Mouse (Mus musculus) heart, embryonic 16.5 days (tissue): ENCODE measurements at regions not wholly inside any gene's neighbourhood (a gene's known extent, or its start where the extent isn't known, plus 50 kb on each side); places are given as distances from the start of the nearest gene placed in this dataset.

ENCODE experiments used
- ATAC-seq: fragments of 200-750 bp; cut with Nextera tagmentation; replicated peaks from 2 replicates; pipeline ENCODE4 v1.8.0; 2017; ENCODE audit warnings: moderate number of reproducible peaks; ENCODE audit not compliant: insufficient read depth, low FRiP score; ENCODE audit errors: extremely low read depth
- H3K27ac ChIP-seq: fragments of 300-500 bp; sonication (generic); 2 replicates; pipeline ENCODE4 v1.5.1; 2014; ENCODE audit warnings: mild to moderate bottlenecking, low read length, control low read depth, moderate library complexity
- H3K27me3 ChIP-seq: fragments of 300-500 bp; sonication (generic); 2 replicates; pipeline ENCODE4 v1.6.1; 2014; ENCODE audit warnings: low read length, mixed read lengths; ENCODE audit not compliant: control insufficient read depth, insufficient read depth
- H3K36me3 ChIP-seq: fragments of 300-500 bp; sonication (generic); 2 replicates; pipeline ENCODE4 v1.6.1; 2014; ENCODE audit not compliant: control insufficient read depth, insufficient read depth
- H3K4me1 ChIP-seq: fragments of 300-500 bp; sonication (generic); 2 replicates; pipeline ENCODE4 v1.6.1; 2014; ENCODE audit warnings: low read length, mixed read lengths; ENCODE audit not compliant: control insufficient read depth, insufficient read depth
- H3K4me2 ChIP-seq: fragments of 300-500 bp; sonication (generic); 2 replicates; pipeline ENCODE4 v1.6.1; 2014; ENCODE audit warnings: low read depth, mild to moderate bottlenecking, control low read depth, low read length
- H3K4me3 ChIP-seq: fragments of 300-500 bp; sonication (generic); 2 replicates; pipeline ENCODE4 v1.5.1; 2014; ENCODE audit warnings: mild to moderate bottlenecking, control low read depth, low read length
- H3K9ac ChIP-seq: fragments of 300-500 bp; sonication (generic); 2 replicates; pipeline ENCODE4 v1.6.1; 2014; ENCODE audit warnings: low read length, control low read depth
- H3K9me3 ChIP-seq: fragments of 300-500 bp; sonication (generic); replicated peaks from 2 replicates; pipeline ENCODE4 v1.6.1; 2016; ENCODE audit warnings: low read length; ENCODE audit not compliant: control insufficient read depth
- WGBS: fragments of 180-500 bp; shearing (Covaris S2); extraction: QIAGEN DNeasy Blood & Tissue Kit; methylation state at CpG from one replicate; pipeline ENCODE4 v1.1.7; 2014; 5-methylcytosine and 5-hydroxymethylcytosine counted together

GRCm38 (mm10) chr3:57228400-57228799, 73.4 kb downstream of the Tm4sf1 start:
- Histone ChIP-seq H3K27me3 (no peaks in the 10 kb centered on the region), H3K9ac (no peak overlapping the region), H3K4me1 (no peaks in the 10 kb centered on the region), H3K4me2 (no peak overlapping the region), H3K36me3 (no peaks in the 10 kb centered on the region), H3K4me3 (no peak overlapping the region), H3K27ac (no peak overlapping the region), H3K9me3 (no peaks in the 10 kb centered on the region)
- WGBS, result 88% methylated on average over 2 of the region's 2 CpGs
- ATAC-seq, result no peak

DNA sequence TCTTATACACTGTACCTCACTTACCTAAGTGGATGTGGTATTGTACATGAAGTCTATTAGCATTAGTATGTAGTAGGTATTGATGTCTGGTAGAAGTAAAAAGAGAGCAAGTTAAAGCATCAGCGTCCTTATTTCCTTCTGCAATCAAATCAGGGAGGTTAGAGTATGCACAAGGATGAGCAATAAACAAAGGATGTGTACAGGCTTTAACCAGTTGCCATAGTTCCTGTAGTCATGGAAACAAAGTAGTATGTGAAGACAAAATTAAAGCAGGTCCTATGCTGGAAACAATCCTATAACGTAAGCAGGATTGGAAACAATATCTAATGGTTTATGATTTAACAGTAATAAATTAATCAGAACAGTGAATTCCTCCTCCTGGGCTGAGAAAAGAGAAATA, 78.0 kb downstream of the Tm4sf1 start:
- no peaks in the 10 kb centered on the region for H3K9me3 ChIP-seq
- H3K4me2 ChIP-seq, result no peak overlapping the region
- no peaks in the 10 kb centered on the region for H3K36me3 ChIP-seq
- no peaks in the 10 kb centered on the region for H3K4me1 ChIP-seq
- no peak overlapping the region for H3K27ac ChIP-seq
- no peak overlapping the region for H3K9ac ChIP-seq
- no peak overlapping the region for H3K4me3 ChIP-seq
- WGBS, result 79% methylated on average over 2 of the region's 2 CpGs
- no peaks in the 10 kb centered on the region for H3K27me3 ChIP-seq
- no peak for ATAC-seq

DNA sequence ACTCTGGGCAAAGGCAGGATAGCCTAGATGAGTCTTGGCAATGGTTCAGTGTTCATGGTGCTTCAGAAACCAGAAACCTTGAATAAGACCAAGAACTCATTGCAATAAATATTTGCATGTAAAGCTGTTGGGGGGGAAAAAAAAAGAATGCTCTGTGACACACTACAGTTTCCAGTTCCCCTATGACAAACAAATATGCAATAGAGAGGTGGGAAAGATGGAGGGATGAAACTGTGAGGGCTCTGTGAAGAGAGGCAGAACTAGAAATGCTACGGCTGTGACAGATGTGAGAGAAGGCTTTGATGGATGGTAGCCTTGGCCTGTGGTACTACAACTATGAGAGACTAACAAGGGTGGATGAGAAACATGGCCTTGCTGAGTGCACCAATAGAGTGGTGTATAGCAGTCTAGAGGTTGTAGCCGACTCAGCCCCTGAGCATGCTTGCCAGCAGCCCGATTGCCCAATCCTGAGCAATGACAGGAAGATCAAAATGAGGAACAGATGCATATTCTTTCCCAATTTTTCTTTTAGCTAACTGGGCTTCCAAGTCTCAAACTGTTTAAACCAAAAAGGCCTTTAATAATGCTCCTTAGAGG, 79.4 kb downstream of the Tm4sf1 start:
- H3K9me3 ChIP-seq, result no peaks in the 10 kb centered on the region
- no peaks in the 10 kb centered on the region for H3K36me3 ChIP-seq
- no peak overlapping the region for H3K4me3 ChIP-seq
- no peaks in the 10 kb centered on the region for H3K27me3 ChIP-seq
- no peaks in the 10 kb centered on the region for H3K4me1 ChIP-seq
- no peak overlapping the region for H3K4me2 ChIP-seq
- H3K27ac ChIP-seq, result no peak overlapping the region
- no peak for ATAC-seq
- H3K9ac ChIP-seq, result no peak overlapping the region
- 67% methylated on average over 3 of the region's 3 CpGs for WGBS

GRCm38 (mm10) chr3:57218431-57218830, 83.4 kb downstream of the Tm4sf1 start:
- Histone ChIP-seq H3K4me3 (no peak overlapping the region), H3K9me3 (no peaks in the 10 kb centered on the region), H3K9ac (no peak overlapping the region), H3K36me3 (no peaks in the 10 kb centered on the region), H3K27me3 (no peaks in the 10 kb centered on the region), H3K4me2 (no peak overlapping the region), H3K4me1 (no peaks in the 10 kb centered on the region), H3K27ac (no peak overlapping the region)
- ATAC-seq, result no peak
- WGBS, result 58% methylated on average over 3 of the region's 3 CpGs

GRCm38 (mm10) chr3:57204066-57204723, 97.6 kb downstream of the Tm4sf1 start:
- H3K4me3 ChIP-seq, result no peak overlapping the region
- no peaks in the 10 kb centered on the region for H3K9me3 ChIP-seq
- no peaks in the 10 kb centered on the region for H3K27me3 ChIP-seq
- no peaks in the 10 kb centered on the region for H3K4me1 ChIP-seq
- H3K27ac ChIP-seq, result no peak overlapping the region
- H3K36me3 ChIP-seq, result no peaks in the 10 kb centered on the region
- no peak for ATAC-seq
- no peak overlapping the region for H3K4me2 ChIP-seq
- 12% methylated on average over 3 of the region's 3 CpGs for whole genome bisulfite sequencing
- no peak overlapping the region for H3K9ac ChIP-seq

GRCm38 (mm10) chr3:57203418-57203817, 98.4 kb downstream of the Tm4sf1 start:
- no peak overlapping the region for H3K27ac ChIP-seq
- WGBS, result 76% methylated on average over 4 of the region's 4 CpGs
- H3K4me1 ChIP-seq, result no peaks in the 10 kb centered on the region
- H3K4me2 ChIP-seq, result no peak overlapping the region
- H3K36me3 ChIP-seq, result no peaks in the 10 kb centered on the region
- H3K27me3 ChIP-seq, result no peaks in the 10 kb centered on the region
- H3K9ac ChIP-seq, result no peak overlapping the region
- ATAC-seq, result no peak
- H3K9me3 ChIP-seq, result no peaks in the 10 kb centered on the region
- H3K4me3 ChIP-seq, result no peak overlapping the region

- Histone ChIP-seq H3K4me1 (no peaks in the 10 kb centered on the region), H3K4me3 (no peak overlapping the region), H3K36me3 (no peaks in the 10 kb centered on the region), H3K27ac (no peak overlapping the region), H3K4me2 (no peak overlapping the region), H3K9ac (no peak overlapping the region), H3K9me3 (no peaks in the 10 kb centered on the region), H3K27me3 (no peaks in the 10 kb centered on the region)
- ATAC-seq, result no peak
- WGBS, result 30% methylated on average over 4 of the region's 4 CpGs
Observed at GRCm38 (mm10) chr3:57181587-57181986, 120.2 kb downstream of the Tm4sf1 start.

GRCm38 (mm10) chr3:57153177-57153948, 148.4 kb downstream of the Tm4sf1 start:
- Histone ChIP-seq H3K4me1 (no peaks in the 10 kb centered on the region), H3K36me3 (no peaks in the 10 kb centered on the region), H3K27ac (no peak overlapping the region), H3K9me3 (no peaks in the 10 kb centered on the region), H3K27me3 (no peaks in the 10 kb centered on the region), H3K4me3 (no peak overlapping the region), H3K9ac (no peak overlapping the region), H3K4me2 (no peak overlapping the region)
- no peak for ATAC-seq
- WGBS, result 56% methylated on average over 4 of the region's 4 CpGs

- H3K4me3 ChIP-seq, result no peak overlapping the region
- no peaks in the 10 kb centered on the region for H3K36me3 ChIP-seq
- no peaks in the 10 kb centered on the region for H3K9me3 ChIP-seq
- H3K4me2 ChIP-seq, result no peak overlapping the region
- ATAC-seq, result no peak
- no peak overlapping the region for H3K27ac ChIP-seq
- no peaks in the 10 kb centered on the region for H3K27me3 ChIP-seq
- 78% methylated on average over 3 of the region's 3 CpGs for WGBS
- no peaks in the 10 kb centered on the region for H3K4me1 ChIP-seq
- H3K9ac ChIP-seq, result no peak overlapping the region
Observed at GRCm38 (mm10) chr3:57149156-57149555, 152.6 kb downstream of the Tm4sf1 start.
